Mouse (Mus musculus) kidney, embryonic 15.5 days (tissue): ENCODE measurements around the gene Ralgapa1. TPM values are rescaled to one million over a fixed set of nuclear protein-coding genes. Genes with fewer than 3 reads are reported as not detected.

ENCODE experiments used
- ATAC-seq: fragments of 200-750 bp; cut with Nextera tagmentation; replicated peaks from 2 replicates; pipeline ENCODE4 v1.8.0; 2017; ENCODE audit warnings: moderate TSS enrichment; ENCODE audit not compliant: low FRiP score
- H3K27ac ChIP-seq: fragments of 300-500 bp; sonication (generic); 2 replicates; pipeline ENCODE4 v1.5.1; 2015; ENCODE audit warnings: mild to moderate bottlenecking, inconsistent platforms
- H3K27me3 ChIP-seq: fragments of 300-500 bp; sonication (generic); 2 replicates; pipeline ENCODE4 v1.6.1; 2015; ENCODE audit warnings: inconsistent platforms
- H3K36me3 ChIP-seq: fragments of 300-500 bp; sonication (generic); 2 replicates; pipeline ENCODE4 v1.6.1; 2015; ENCODE audit warnings: inconsistent platforms
- H3K4me1 ChIP-seq: fragments of 300-500 bp; sonication (generic); 2 replicates; pipeline ENCODE4 v1.6.1; 2015; ENCODE audit warnings: inconsistent platforms
- H3K4me2 ChIP-seq: fragments of 300-500 bp; sonication (generic); 2 replicates; pipeline ENCODE4 v1.6.1; 2015; ENCODE audit warnings: moderate library complexity, mild to moderate bottlenecking, inconsistent platforms
- H3K4me3 ChIP-seq: fragments of 300-500 bp; sonication (generic); replicated peaks from 2 replicates; pipeline ENCODE4 v1.5.1; 2015; ENCODE audit warnings: mild to moderate bottlenecking, inconsistent platforms
- H3K9ac ChIP-seq: fragments of 300-500 bp; sonication (generic); 2 replicates; pipeline ENCODE4 v1.6.1; 2015; ENCODE audit warnings: mild to moderate bottlenecking, inconsistent platforms
- H3K9me3 ChIP-seq: fragments of 300-500 bp; sonication (generic); replicated peaks from 2 replicates; pipeline ENCODE4 v1.6.1; 2016; ENCODE audit warnings: inconsistent platforms
- WGBS: fragments of 180-500 bp; shearing (Covaris S2); methylation state at CpG from one replicate; pipeline ENCODE4 v1.1.7; 2015; ENCODE audit warnings: mixed read lengths; 5-methylcytosine and 5-hydroxymethylcytosine counted together
- polyA plus RNA-seq: library from polyadenylated mRNA; unstranded; fragments of >200 nt; fragmentation: Nextera tagmentation; extraction: Ambion mirVana; gene quantifications from 2 replicates; pipeline ENCODE4 v1.2.1, GENCODE M21; 2015

The Ralgapa1 gene
- polyA plus RNA-seq, 1 experiment from 2014 or later, result 13.2 TPM

DNA sequence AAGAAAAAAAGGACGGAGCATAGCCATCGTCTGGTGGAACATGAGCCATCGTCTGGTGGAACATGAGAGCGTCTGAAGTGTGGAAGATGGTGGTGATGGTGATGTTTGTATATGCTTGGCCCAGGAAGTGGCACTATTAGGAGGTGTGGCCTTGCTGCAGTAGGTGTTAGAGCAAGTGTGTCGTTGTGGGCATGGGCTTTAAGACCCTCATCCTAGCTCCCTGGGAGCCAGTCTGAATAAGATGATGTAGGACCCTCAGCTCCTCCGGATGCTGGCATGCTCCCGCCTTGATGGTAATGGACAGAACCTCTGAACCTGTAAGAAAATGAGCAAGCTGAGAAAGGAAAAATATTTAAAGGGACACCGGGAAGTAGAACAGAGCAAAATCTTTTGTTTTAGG is 13.9 kb upstream of the Ralgapa1 start:
- no peak overlapping the region for H3K4me2 ChIP-seq
- H3K4me3 ChIP-seq, result no peak overlapping the region
- no peak for ATAC-seq
- no peaks in the 10 kb centered on the region for H3K27me3 ChIP-seq
- no peak overlapping the region for H3K9ac ChIP-seq
- 81% methylated on average over 8 of the region's 8 CpGs for WGBS
- no peaks in the 10 kb centered on the region for H3K36me3 ChIP-seq
- H3K27ac ChIP-seq, result no peak overlapping the region
- peaks cover 13% of the 10 kb centered on the region; the same call in 1 of the 2 replicates for H3K4me1 ChIP-seq
- no peaks in the 10 kb centered on the region for H3K9me3 ChIP-seq

DNA sequence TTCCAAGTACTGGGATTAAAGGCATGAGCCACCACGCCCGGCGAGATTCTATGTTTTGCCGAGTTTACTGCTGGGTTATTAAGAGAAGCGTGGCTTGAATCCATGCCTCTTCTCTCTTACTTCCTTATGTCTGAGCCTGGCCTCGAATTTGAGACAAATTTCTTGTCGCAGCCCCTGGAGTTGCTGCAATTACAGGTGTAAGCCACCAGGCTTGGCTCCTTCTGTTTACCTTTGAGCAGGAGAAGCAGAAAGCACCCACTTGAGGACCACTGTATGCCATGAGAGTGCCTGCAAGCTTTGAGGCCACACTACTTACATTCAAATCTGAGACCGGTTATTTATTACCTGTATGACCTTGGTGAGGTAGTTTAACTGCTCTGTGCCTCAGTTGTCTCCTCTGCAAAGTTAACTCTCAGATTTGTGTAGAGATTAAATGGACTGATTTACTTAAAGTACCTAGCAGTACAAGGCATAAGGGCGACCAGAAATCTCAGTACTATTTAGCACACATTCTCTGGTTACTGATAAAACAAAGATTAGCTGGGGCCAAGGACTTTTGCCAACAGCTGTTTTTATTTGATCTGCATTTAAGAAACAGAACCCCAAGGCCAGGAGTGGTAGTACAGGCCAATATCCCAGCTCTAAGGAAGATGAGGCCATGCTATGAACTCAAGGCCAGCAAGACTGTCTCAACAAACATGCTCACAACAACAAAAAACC is 13.1 kb upstream of the Ralgapa1 start:
- Histone ChIP-seq H3K4me1 (peaks cover 13% of the 10 kb centered on the region; the same call in 1 of the 2 replicates), H3K4me2 (no peak overlapping the region), H3K4me3 (no peak overlapping the region), H3K27me3 (no peaks in the 10 kb centered on the region), H3K9ac (no peak overlapping the region), H3K9me3 (no peaks in the 10 kb centered on the region), H3K27ac (no peak overlapping the region), H3K36me3 (no peaks in the 10 kb centered on the region)
- whole genome bisulfite sequencing, result 68% methylated on average over 9 of the region's 9 CpGs
- no peak for ATAC-seq

DNA sequence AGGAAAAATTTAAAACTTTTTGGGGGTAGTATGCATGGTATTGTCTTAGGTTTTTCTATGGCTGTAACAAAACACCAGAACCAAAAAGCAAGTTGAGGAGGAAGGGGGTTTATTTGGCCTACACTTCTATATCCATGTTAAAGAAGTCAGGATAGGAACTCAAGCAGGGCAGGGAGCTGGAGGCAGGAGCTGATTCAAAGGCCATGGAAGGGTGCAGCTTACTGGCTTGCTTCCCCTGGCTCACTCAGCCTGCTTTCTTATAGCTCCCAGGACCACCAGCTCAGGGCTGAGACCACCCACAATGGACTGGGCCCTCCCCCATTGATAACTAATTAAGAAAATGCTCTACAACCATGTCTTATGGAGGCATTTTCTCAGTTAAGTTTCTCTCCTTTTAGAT is 12.0 kb upstream of the Ralgapa1 start:
- no peak for ATAC-seq
- no peak overlapping the region for H3K4me3 ChIP-seq
- H3K4me1 ChIP-seq, result peaks cover 10% of the 10 kb centered on the region; the same call in 1 of the 2 replicates
- no peak overlapping the region for H3K27ac ChIP-seq
- no peak overlapping the region for H3K9ac ChIP-seq
- no peaks in the 10 kb centered on the region for H3K36me3 ChIP-seq
- no peak overlapping the region for H3K4me2 ChIP-seq
- no peaks in the 10 kb centered on the region for H3K9me3 ChIP-seq
- no peaks in the 10 kb centered on the region for H3K27me3 ChIP-seq

DNA sequence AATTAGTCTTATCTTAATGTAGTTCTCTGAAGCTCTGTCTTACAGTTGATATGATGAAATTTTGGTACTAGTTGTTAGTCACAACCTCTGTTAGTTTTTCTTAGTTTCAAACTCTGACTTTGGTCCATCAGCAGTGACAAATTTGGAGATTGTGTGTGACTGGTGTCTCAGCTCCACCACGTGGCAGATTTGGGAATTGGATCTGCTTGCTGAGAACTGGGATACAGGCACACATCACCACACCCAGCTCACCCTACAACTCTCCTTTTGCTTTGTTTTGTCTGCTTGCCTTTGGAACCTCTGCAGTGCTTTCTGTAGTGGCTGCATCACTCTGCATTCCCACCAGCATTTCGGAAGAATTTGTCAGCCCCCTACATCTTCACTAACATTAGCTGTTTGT is 10.1 kb upstream of the Ralgapa1 start:
- 30% methylated on average over 2 of the region's 2 CpGs for WGBS

DNA sequence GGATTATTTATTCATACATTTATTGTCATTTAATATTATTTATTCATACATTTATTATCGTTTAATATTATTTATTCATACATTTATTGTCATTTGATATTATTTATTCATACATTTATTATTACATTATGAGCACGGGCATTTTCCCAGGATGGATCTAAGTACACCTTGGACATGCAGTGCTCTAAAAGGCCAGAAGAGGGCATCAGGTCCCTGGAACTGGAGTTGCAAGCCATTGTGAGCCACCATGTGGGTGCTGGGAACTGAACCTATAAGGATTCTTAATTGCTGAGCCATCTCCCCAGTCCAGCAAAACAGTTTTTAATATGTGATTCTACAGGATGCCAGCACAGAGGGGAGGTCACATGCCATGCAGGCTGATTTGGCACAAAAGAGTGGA is 4.6 kb upstream of the Ralgapa1 start:
- Histone ChIP-seq H3K9me3 (no peaks in the 10 kb centered on the region), H3K27me3 (no peaks in the 10 kb centered on the region), H3K9ac (no peak overlapping the region), H3K36me3 (no peaks in the 10 kb centered on the region), H3K4me2 (no peak overlapping the region), H3K4me3 (no peak overlapping the region), H3K27ac (no peak overlapping the region), H3K4me1 (no peaks in the 10 kb centered on the region)
- 87% methylated on average over 2 of the region's 2 CpGs for WGBS
- no peak for ATAC-seq

More for the DNA sequence above, 10.1 kb upstream of the Ralgapa1 start:
- Histone ChIP-seq H3K4me3 (no peak overlapping the region), H3K27ac (no peak overlapping the region), H3K4me2 (no peak overlapping the region), H3K9me3 (no peaks in the 10 kb centered on the region), H3K36me3 (no peaks in the 10 kb centered on the region), H3K4me1 (no peaks in the 10 kb centered on the region), H3K27me3 (no peaks in the 10 kb centered on the region), H3K9ac (no peak overlapping the region)
- no peak for ATAC-seq

DNA sequence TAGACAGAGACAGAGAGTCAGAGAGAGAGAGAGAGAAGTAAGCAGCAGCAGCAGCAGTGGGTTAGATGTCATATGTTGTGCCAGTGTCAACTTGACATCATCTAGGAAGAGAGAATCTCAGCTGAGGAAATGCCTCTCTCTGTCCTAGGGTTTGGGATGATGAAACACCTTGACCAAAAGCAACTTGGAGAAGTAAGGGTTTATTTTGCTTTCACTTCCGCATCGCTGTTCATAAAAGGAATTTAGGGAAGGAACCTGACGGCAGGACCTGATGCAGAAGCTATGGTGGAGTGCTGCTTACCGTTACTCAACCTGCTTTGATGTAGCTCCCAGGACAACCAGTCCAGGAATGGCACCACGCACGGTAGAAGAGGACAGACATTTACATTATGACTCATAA is 3.1 kb upstream of the Ralgapa1 start:
- no peak for ATAC-seq
- 82% methylated on average over 6 of the region's 6 CpGs for WGBS

DNA sequence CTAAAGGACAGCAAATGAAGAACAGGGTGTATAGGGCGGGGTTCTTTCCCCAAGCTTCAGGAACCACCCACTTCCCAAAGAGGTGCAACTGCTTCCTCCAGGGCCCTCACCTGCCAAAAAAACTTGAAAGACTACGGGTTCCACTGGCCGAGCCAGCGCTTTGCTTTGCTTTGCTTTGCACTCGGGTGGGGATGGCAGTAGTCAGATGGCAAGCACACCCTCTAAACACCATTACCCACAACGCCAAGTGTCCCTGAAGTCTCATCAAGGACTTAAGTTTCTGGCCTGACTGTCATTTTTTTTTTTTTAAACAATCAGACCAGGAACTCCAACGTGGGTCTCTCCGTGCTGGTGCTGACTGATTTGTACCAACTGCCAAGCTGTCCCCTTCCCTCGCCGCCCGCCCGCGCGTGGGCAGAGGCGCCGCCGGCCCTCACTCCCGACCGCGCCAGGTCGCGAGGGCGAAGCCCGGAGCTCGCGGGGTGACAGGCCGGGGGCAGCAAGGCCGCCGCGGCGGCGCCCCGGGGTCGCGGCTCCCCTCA is 777 bp downstream of the Ralgapa1 start:
- peak overlapping the region; percentile 81 for H3K4me3 ChIP-seq
- no peaks in the 10 kb centered on the region for H3K27me3 ChIP-seq
- peak overlapping the region; percentile 81 for H3K4me2 ChIP-seq
- no peaks in the 10 kb centered on the region for H3K36me3 ChIP-seq
- no peaks in the 10 kb centered on the region for H3K9me3 ChIP-seq
- under 1% methylated on average over 35 of the region's 35 CpGs for WGBS
- H3K9ac ChIP-seq, result peak overlapping the region; percentile 88
- H3K4me1 ChIP-seq, result peaks cover 3% of the 10 kb centered on the region; the same call in 1 of the 2 replicates
- ATAC-seq, result peak; percentile 3; the same call in 1 of the 2 replicates
- peak overlapping the region; percentile 96 for H3K27ac ChIP-seq

More for the DNA sequence above, 3.1 kb upstream of the Ralgapa1 start:
- Histone ChIP-seq H3K27me3 (no peaks in the 10 kb centered on the region), H3K4me2 (no peak overlapping the region), H3K9me3 (no peaks in the 10 kb centered on the region), H3K9ac (no peak overlapping the region), H3K36me3 (no peaks in the 10 kb centered on the region), H3K27ac (no peak overlapping the region), H3K4me3 (no peak overlapping the region), H3K4me1 (peaks cover 3% of the 10 kb centered on the region; the same call in 1 of the 2 replicates)

DNA sequence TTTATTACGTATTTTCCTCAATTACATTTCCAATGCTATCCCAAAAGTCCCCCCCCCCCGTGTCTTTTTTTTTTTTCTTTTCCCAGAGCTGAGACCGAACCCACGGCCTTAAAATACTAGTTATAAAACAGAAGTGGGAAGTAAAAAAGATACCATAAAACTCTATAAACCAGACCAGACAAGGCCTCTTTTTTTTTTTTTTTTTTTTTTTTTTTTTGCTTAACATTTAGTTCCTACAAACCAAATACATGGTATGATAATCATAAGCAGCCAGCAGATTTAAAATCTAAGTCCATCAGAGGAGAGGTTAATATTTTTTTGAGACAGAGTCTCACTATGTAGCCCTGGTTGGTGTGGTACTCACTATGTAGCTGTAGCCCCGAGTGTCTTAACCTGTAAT is 4.5 kb downstream of the Ralgapa1 start:
- WGBS, result 66% methylated on average over 5 of the region's 5 CpGs
- H3K9ac ChIP-seq, result no peak overlapping the region

DNA sequence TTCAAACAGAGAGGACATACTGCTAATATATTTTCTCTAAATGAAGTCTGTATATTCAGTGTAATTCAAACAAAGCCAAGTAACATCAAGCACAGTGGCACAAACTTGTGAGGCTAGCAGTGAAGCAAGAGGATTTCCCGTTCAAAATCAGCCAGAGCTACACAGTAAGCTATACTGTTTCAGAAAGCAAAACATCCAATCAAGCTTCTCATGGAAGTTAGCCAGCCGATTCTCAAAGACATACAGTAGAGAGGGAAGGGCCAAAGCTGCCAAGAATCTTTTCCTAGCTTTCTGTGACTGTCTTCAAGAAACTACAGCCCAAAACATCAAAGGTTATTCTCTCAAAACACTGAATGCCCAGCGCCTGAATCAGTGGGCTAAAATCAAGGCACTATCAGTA is 15.9 kb downstream of the Ralgapa1 start:
- H3K27ac ChIP-seq, result no peak overlapping the region
- 0 out of 2 replicates have a peak, but pooled peaks cover 3% of the 10 kb centered on the region for H3K4me1 ChIP-seq
- H3K4me2 ChIP-seq, result no peak overlapping the region
- no peaks in the 10 kb centered on the region for H3K27me3 ChIP-seq
- no peaks in the 10 kb centered on the region for H3K36me3 ChIP-seq
- no peaks in the 10 kb centered on the region for H3K9me3 ChIP-seq
- 35% methylated on average over 3 of the region's 3 CpGs for WGBS
- no peak for ATAC-seq
- no peak overlapping the region for H3K4me3 ChIP-seq
- no peak overlapping the region for H3K9ac ChIP-seq

More for the DNA sequence above, 4.5 kb downstream of the Ralgapa1 start:
- Histone ChIP-seq H3K27ac (no peak overlapping the region), H3K36me3 (0 out of 2 replicates have a peak, but pooled peaks cover 2% of the 10 kb centered on the region), H3K4me2 (no peak overlapping the region), H3K4me3 (no peak overlapping the region), H3K27me3 (no peaks in the 10 kb centered on the region), H3K9me3 (no peaks in the 10 kb centered on the region), H3K4me1 (peaks cover 3% of the 10 kb centered on the region; the same call in 1 of the 2 replicates)
- 0 out of 2 replicates have a peak, but pooled peaks have one; percentile 41 for ATAC-seq

DNA sequence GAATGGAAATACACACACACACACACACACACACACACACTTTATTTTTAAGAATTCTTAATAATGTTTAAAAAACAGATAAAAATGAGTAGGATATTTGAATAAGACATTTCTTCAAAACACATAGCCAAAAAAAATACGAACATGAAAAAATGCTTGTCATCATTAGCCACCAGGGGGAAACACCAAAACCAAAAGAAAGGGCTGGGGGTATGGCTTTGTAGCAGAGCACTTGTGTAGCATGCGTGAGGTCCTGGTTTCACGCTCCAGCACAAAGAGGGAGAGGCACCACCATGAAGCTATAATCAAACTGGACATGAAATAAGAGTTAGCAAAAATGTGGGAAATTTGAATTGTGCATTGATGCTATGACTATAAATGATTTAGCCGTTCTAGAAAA is 19.8 kb downstream of the Ralgapa1 start:
- Histone ChIP-seq H3K9ac (no peak overlapping the region), H3K4me1 (0 out of 2 replicates have a peak, but pooled peaks cover 3% of the 10 kb centered on the region), H3K4me3 (no peak overlapping the region), H3K27me3 (no peaks in the 10 kb centered on the region), H3K4me2 (no peak overlapping the region), H3K27ac (no peak overlapping the region), H3K36me3 (no peaks in the 10 kb centered on the region), H3K9me3 (no peaks in the 10 kb centered on the region)
- ATAC-seq, result no peak
- 87% methylated on average over 4 of the region's 4 CpGs for WGBS

DNA sequence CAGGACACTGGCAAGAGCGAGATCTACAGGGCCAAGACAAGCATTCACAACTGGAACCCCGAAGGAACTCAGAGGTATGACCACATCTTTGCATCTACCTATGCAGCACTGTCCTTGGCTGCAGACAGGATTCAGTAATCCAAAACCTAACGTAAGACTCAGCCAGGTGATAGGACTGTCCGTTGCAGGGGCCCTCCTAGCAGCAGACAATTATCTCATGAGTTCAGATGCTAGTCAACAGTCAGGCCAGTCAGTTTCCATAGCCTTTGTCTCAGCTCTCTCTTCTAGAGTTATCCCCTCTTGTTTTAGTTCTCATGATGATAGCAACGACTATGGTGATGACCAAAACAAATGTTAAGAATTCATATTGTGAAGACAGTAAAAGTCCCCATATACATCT is 20.8 kb downstream of the Ralgapa1 start:
- Histone ChIP-seq H3K4me2 (no peak overlapping the region), H3K4me3 (no peak overlapping the region), H3K9me3 (no peaks in the 10 kb centered on the region), H3K27me3 (no peaks in the 10 kb centered on the region), H3K27ac (no peak overlapping the region), H3K9ac (no peak overlapping the region), H3K36me3 (no peaks in the 10 kb centered on the region), H3K4me1 (0 out of 2 replicates have a peak, but pooled peaks cover under 1% of the 10 kb centered on the region)
- WGBS, result 88% methylated on average over 5 of the region's 5 CpGs
- ATAC-seq, result no peak

DNA sequence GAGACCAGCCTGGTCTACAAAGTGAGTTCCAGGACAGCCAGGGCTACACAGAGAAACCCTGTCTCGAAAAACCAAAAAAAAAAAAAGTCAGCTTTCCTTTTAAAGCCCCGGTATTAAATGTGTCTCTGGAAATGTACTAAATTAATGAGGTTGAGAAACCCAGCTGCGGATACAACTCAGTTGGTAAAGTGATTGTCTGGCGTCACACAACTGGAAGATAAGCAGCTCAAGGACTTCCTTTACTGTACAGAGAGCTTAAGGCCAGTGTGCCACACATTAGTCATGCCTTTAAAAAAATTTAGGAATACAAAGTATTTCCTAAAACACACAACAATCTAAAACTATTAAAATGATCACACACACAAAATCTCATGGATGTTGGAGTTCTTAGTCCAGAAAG is 22.2 kb downstream of the Ralgapa1 start:
- peaks cover 7% of the 10 kb centered on the region; the same call in 1 of the 2 replicates for H3K36me3 ChIP-seq
- no peak overlapping the region for H3K4me2 ChIP-seq
- 82% methylated on average over 4 of the region's 4 CpGs for WGBS
- no peak overlapping the region for H3K27ac ChIP-seq
- H3K27me3 ChIP-seq, result no peaks in the 10 kb centered on the region
- no peaks in the 10 kb centered on the region for H3K9me3 ChIP-seq
- ATAC-seq, result no peak
- H3K4me3 ChIP-seq, result no peak overlapping the region
- H3K9ac ChIP-seq, result no peak overlapping the region
- no peaks in the 10 kb centered on the region for H3K4me1 ChIP-seq
